Mouse (Mus musculus) liver, embryonic 14.5 days (tissue): ENCODE data around the gene Met. TPM values are rescaled to one million over a fixed set of nuclear protein-coding genes. Genes with fewer than 3 reads are reported as not detected.
A peak's percentile ranks its signal among the peaks of the same experiment; 100 is the strongest.

Source experiments
- ATAC-seq: fragments of 200-750 bp; cut with Nextera tagmentation; 2 replicates; pipeline ENCODE4 v1.8.0; 2017; ENCODE audit warnings: moderate number of reproducible peaks, mild to moderate bottlenecking, moderate library complexity; ENCODE audit not compliant: insufficient read depth
- DNase-seq, 3 experiments: peaks; one replicate each; pipeline ENCODE4 v3.0.0-alpha.2; 2012 to 2013; ENCODE audit warnings: low read depth in 3 of 3, low spot score in 3 of 3
- H3K27ac ChIP-seq: fragments of 300-500 bp; sonication (generic); 2 replicates; pipeline ENCODE4 v1.5.1; 2014; ENCODE audit warnings: moderate library complexity, mild to moderate bottlenecking, control low read depth, inconsistent platforms
- H3K27me3 ChIP-seq: fragments of 300-500 bp; sonication (generic); 2 replicates; pipeline ENCODE4 v1.6.1; 2014; ENCODE audit warnings: mild to moderate bottlenecking, low read length, moderate library complexity; ENCODE audit not compliant: control insufficient read depth, insufficient read depth
- H3K36me3 ChIP-seq: fragments of 300-500 bp; sonication (generic); replicated peaks from 2 replicates; pipeline ENCODE4 v1.6.1; 2014; ENCODE audit warnings: low read depth; ENCODE audit not compliant: control insufficient read depth, insufficient read depth
- H3K4me1 ChIP-seq, 2 experiments: fragments of 200-500 bp in 1 of 2; fragments of 300-500 bp in 1 of 2; sonication (generic) in 1 of 2; replicated peaks; 2 replicates each; pipeline ENCODE4 v1.6.1; 2012 to 2014; ENCODE audit warnings: antibody characterized with exemption in 1 of 2, inconsistent platforms in 1 of 2, low read length in 1 of 2; ENCODE audit not compliant: control insufficient read depth in 2 of 2, insufficient read depth in 2 of 2
- H3K4me2 ChIP-seq: fragments of 300-500 bp; sonication (generic); 2 replicates; pipeline ENCODE4 v1.6.1; 2014; ENCODE audit warnings: low read depth, mild to moderate bottlenecking, control low read depth, moderate library complexity
- H3K4me3 ChIP-seq, 2 experiments: fragments of 200-500 bp in 1 of 2; fragments of 300-500 bp in 1 of 2; sonication (generic) in 1 of 2; 2 replicates each; pipeline ENCODE4 v1.5.1; 2012 to 2014; ENCODE audit warnings: low read depth in 2 of 2, low read length in 2 of 2, mild to moderate bottlenecking in 2 of 2, control low read depth in 1 of 2, inconsistent platforms in 1 of 2, moderate library complexity in 1 of 2; ENCODE audit not compliant: insufficient read depth in 1 of 2
- H3K9ac ChIP-seq: fragments of 300-500 bp; sonication (generic); replicated peaks from 2 replicates; pipeline ENCODE4 v1.6.1; 2014; ENCODE audit warnings: mild to moderate bottlenecking, control low read depth, moderate library complexity
- H3K9me3 ChIP-seq: fragments of 300-500 bp; sonication (generic); 2 replicates; pipeline ENCODE4 v1.6.1; 2016; ENCODE audit warnings: low read length, mixed read lengths; ENCODE audit not compliant: control insufficient read depth
- CTCF ChIP-seq: IDR thresholded peaks from 2 replicates; pipeline ENCODE4 v1.5.1; 2016; ENCODE audit warnings: antibody characterized with exemption, low read depth, control low read depth
- EP300 ChIP-seq: IDR thresholded peaks from 2 replicates; pipeline ENCODE4 v1.6.1; 2016; ENCODE audit warnings: antibody characterized with exemption, low read depth
- WGBS: fragments of 180-500 bp; shearing (Covaris S2); extraction: QIAGEN DNeasy Blood & Tissue Kit; methylation state at CpG from one replicate; pipeline ENCODE4 v1.1.7; 2014; ENCODE audit not compliant: insufficient replicate concordance; 5-methylcytosine and 5-hydroxymethylcytosine counted together
- polyA plus RNA-seq, 2 experiments: library from polyadenylated mRNA; depleted of rRNA in 1 of 2; stranded (reverse) in 1 of 2; unstranded in 1 of 2; fragments of >200 nt; fragmentation: Nextera tagmentation in 1 of 2; extraction: Ambion mirVana in 1 of 2; gene quantifications; 2 replicates each; pipeline versions ENCODE4 v1.2.1 to v1.2.3; 2012 to 2014

Gene Met
- polyA plus RNA-seq, 2 experiments, result 3.1 to 5.5 TPM

GRCm38 (mm10) chr6:17561347-17561746 is 97.7 kb downstream of the Met start:
- ATAC-seq (no peak), DNase-seq (no peak)
- Histone ChIP-seq H3K27ac (no peak overlapping the region), H3K36me3 (no peaks in the 10 kb centered on the region), H3K27me3 (no peaks in the 10 kb centered on the region), H3K4me1 (no peaks in the 10 kb centered on the region), H3K4me2 (no peak overlapping the region), H3K4me3 (no peak overlapping the region), H3K9ac (no peak overlapping the region), H3K9me3 (no peaks in the 10 kb centered on the region)
- TF ChIP-seq EP300 (no peak), CTCF (no peak)
- WGBS, result 37% methylated on average over 2 of the region's 2 CpGs

- ATAC-seq (no peak), DNase-seq (no peak)
- Histone ChIP-seq H3K4me1 (no peaks in the 10 kb centered on the region), H3K9me3 (no peaks in the 10 kb centered on the region), H3K36me3 (no peaks in the 10 kb centered on the region), H3K27ac (no peak overlapping the region), H3K9ac (no peak overlapping the region), H3K27me3 (no peaks in the 10 kb centered on the region), H3K4me3 (no peak overlapping the region), H3K4me2 (no peak overlapping the region)
- TF ChIP-seq CTCF, result no peak
- no peak for TF ChIP-seq EP300
- WGBS, result 46% methylated on average over 3 of the region's 3 CpGs
Measured at GRCm38 (mm10) chr6:17561886-17562285, 98.3 kb downstream of the Met start.

GRCm38 (mm10) chr6:17562472-17563088 is 99.0 kb downstream of the Met start:
- Histone ChIP-seq H3K27me3 (no peaks in the 10 kb centered on the region), H3K36me3 (no peaks in the 10 kb centered on the region), H3K9ac (no peak overlapping the region), H3K4me1 (no peaks in the 10 kb centered on the region), H3K27ac (no peak overlapping the region), H3K4me2 (no peak overlapping the region), H3K4me3 (no peak overlapping the region), H3K9me3 (no peaks in the 10 kb centered on the region)
- no peak for DNase-seq
- 28% methylated on average over 10 of the region's 10 CpGs for WGBS
- no peak for ATAC-seq
- TF ChIP-seq CTCF, result no peak

- no peak overlapping the region for H3K9ac ChIP-seq
- no peaks in the 10 kb centered on the region for H3K36me3 ChIP-seq
- H3K27me3 ChIP-seq, result no peaks in the 10 kb centered on the region
- no peaks in the 10 kb centered on the region for H3K9me3 ChIP-seq
- no peak for TF ChIP-seq EP300
- no peak for TF ChIP-seq CTCF
- H3K4me3 ChIP-seq, result no peak overlapping the region
- WGBS, result 62% methylated on average over 11 of the region's 11 CpGs
- H3K4me2 ChIP-seq, result no peak overlapping the region
- DNase-seq, result peak; percentile 16 to 26 (median 22)
- H3K27ac ChIP-seq, result no peak overlapping the region
- peak; percentile 64; the same call in 1 of the 2 replicates for ATAC-seq
- peaks cover 0 to 5% of the 10 kb centered on the region in 2 experiments; a peak in 2 of 4 replicates for H3K4me1 ChIP-seq
Measured at GRCm38 (mm10) chr6:17568702-17569352, 105.2 kb downstream of the Met start.

- DNase-seq (no peak), ATAC-seq (no peak)
- no peaks in the 10 kb centered on the region for H3K9me3 ChIP-seq
- no peaks in the 10 kb centered on the region for H3K27me3 ChIP-seq
- H3K4me3 ChIP-seq, result no peak overlapping the region
- no peaks in the 10 kb centered on the region for H3K36me3 ChIP-seq
- no peak for TF ChIP-seq EP300
- TF ChIP-seq CTCF, result no peak
- H3K9ac ChIP-seq, result no peak overlapping the region
- no peak overlapping the region for H3K4me2 ChIP-seq
- WGBS, result 44% methylated on average over 5 of the region's 5 CpGs
- H3K27ac ChIP-seq, result no peak overlapping the region
- H3K4me1 ChIP-seq, result peaks cover 0 to 6% of the 10 kb centered on the region in 2 experiments; a peak in 2 of 4 replicates
Measured at GRCm38 (mm10) chr6:17573227-17573626, 109.6 kb downstream of the Met start.
